Mouse (Mus musculus): Measurements from ENCODE around the gene Tssk3.

DNA sequence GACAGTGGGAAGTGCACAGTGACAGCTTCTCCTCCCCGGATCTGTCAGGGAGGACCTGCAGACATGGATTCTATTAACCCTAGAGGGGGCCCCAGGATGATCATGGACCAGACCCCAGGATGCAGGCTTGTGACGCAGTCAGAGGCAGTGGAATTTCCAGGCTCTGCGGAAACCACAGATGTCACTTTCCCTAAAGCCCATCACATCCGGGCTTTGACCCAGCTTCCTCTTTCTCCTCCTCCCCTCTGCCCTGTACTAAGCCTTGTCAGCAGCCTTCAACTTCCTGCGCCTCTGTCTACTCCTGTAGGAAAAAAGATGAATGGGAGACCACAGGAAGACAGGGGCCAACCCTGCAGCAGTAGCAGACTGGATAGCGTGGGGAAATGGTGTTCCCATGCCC is 5.8 kb upstream of the Tssk3 start:
- TF ChIP-seq POLR2A (IDR thresholded peaks at IDR 0.05; ENCODE audit: control insufficient read depth, extremely low read depth, insufficient read depth, low read length, poor library complexity) = no peak
- TF ChIP-seq CTCF (IDR thresholded peaks at IDR 0.05; ENCODE audit: borderline replicate concordance, control insufficient read depth, extremely low read depth, insufficient read depth, low read length, poor library complexity) = no peak
